Mouse (Mus musculus): Measurements from ENCODE around the gene Bhmt.
A peak's percentile ranks its signal among the peaks of the same experiment; 100 is the strongest.

Bhmt gene

GRCm38 (mm10) chr13:93637282-93638245 is at the start of gene Bhmt:
Gene Bhmt, minus strand, starts transcription at chr13:93637961.
- no peak for DNase-seq (ENCODE audit: low spot score)

GRCm38 (mm10) chr13:93687321-93687720 is 49.6 kb upstream of the Bhmt start:
- DNase-seq (ENCODE audit: low spot score): no peak

- DNase-seq (ENCODE audit: low spot score): no peak
These were observed 47.5 kb upstream of the Bhmt start for GRCm38 (mm10) chr13:93685226-93685625.

GRCm38 (mm10) chr13:93683336-93683735 is 45.6 kb upstream of the Bhmt start:
- no peak for DNase-seq (ENCODE audit: low spot score)

GRCm38 (mm10) chr13:93676864-93677263 is 39.1 kb upstream of the Bhmt start:
- DNase-seq (ENCODE audit: low spot score): no peak

- no peak for DNase-seq (ENCODE audit: low spot score)
These were observed 36.4 kb upstream of the Bhmt start, which contains the start of the genes Bhmt2 and Dmgdh for GRCm38 (mm10) chr13:93674131-93674561. Gene Bhmt2, minus strand, starts transcription at chr13:93674302. Gene Dmgdh, plus strand, starts transcription at chr13:93674433.

GRCm38 (mm10) chr13:93673296-93673695 is 35.5 kb upstream of the Bhmt start:
- DNase-seq (ENCODE audit: low spot score): no peak

- no peak for DNase-seq (ENCODE audit: low spot score)
These were observed 34.6 kb upstream of the Bhmt start for GRCm38 (mm10) chr13:93672371-93672770.

- no peak for DNase-seq (ENCODE audit: low spot score)
These were observed 29.8 kb upstream of the Bhmt start for GRCm38 (mm10) chr13:93667586-93667985.

GRCm38 (mm10) chr13:93657941-93658340 is 20.2 kb upstream of the Bhmt start:
- no peak for DNase-seq (ENCODE audit: low spot score)

- DNase-seq (ENCODE audit: low spot score): no peak
These were observed 15.6 kb upstream of the Bhmt start for GRCm38 (mm10) chr13:93653382-93653781.

GRCm38 (mm10) chr13:93648387-93649130 is 10.8 kb upstream of the Bhmt start:
- no peak for DNase-seq (ENCODE audit: low spot score)

- DNase-seq (ENCODE audit: low spot score): no peak
These were observed 1.9 kb upstream of the Bhmt start for GRCm38 (mm10) chr13:93639636-93640035.

- DNase-seq (ENCODE audit: low spot score): no peak
These were observed 1.2 kb downstream of the Bhmt start for GRCm38 (mm10) chr13:93636561-93636960.

- no peak for DNase-seq (ENCODE audit: low spot score)
These were observed 4.8 kb downstream of the Bhmt start for GRCm38 (mm10) chr13:93632927-93633326.

GRCm38 (mm10) chr13:93630941-93631705 is 6.6 kb downstream of the Bhmt start:
- DNase-seq (ENCODE audit: low spot score): no peak

GRCm38 (mm10) chr13:93628861-93629260 is 8.9 kb downstream of the Bhmt start:
- no peak for DNase-seq (ENCODE audit: low spot score)

- DNase-seq (ENCODE audit: low spot score): no peak
These were observed 23.3 kb downstream of the Bhmt start for GRCm38 (mm10) chr13:93614361-93614948.

GRCm38 (mm10) chr13:93613771-93614170 is 24.0 kb downstream of the Bhmt start:
- no peak for DNase-seq (ENCODE audit: low spot score)

GRCm38 (mm10) chr13:93612660-93613607 is 24.8 kb downstream of the Bhmt start:
- peak; percentile 47 for DNase-seq (ENCODE audit: low spot score)
